Mouse (Mus musculus): ENCODE results near the gene Hoxb4.
A peak's percentile ranks its signal among the peaks of the same experiment; 100 is the strongest.

The Hoxb4 gene

GRCm38 (mm10) chr11:96284774-96285734 lies 33.0 kb upstream of the Hoxb4 start:
- no peak for DNase-seq (ENCODE audit: extremely low read depth, insufficient read length, low spot score)

GRCm38 (mm10) chr11:96285771-96286738 lies 32.0 kb upstream of the Hoxb4 start, which contains the start of gene Hoxb7:
Gene Hoxb7 (plus strand): TSS chr11:96286623.
- DNase-seq (ENCODE audit: extremely low read depth, insufficient read length, low spot score), result no peak

- no peak for DNase-seq (ENCODE audit: extremely low read depth, insufficient read length, low spot score)
Observed at GRCm38 (mm10) chr11:96286739-96287385, 31.2 kb upstream of the Hoxb4 start.

GRCm38 (mm10) chr11:96287411-96287810 lies 30.7 kb upstream of the Hoxb4 start:
- no peak for DNase-seq (ENCODE audit: extremely low read depth, insufficient read length, low spot score)

GRCm38 (mm10) chr11:96288455-96289221 lies 29.4 kb upstream of the Hoxb4 start:
- DNase-seq (ENCODE audit: extremely low read depth, insufficient read length, low spot score), result no peak

GRCm38 (mm10) chr11:96289293-96289692 lies 28.8 kb upstream of the Hoxb4 start:
- DNase-seq (ENCODE audit: extremely low read depth, insufficient read length, low spot score), result no peak

GRCm38 (mm10) chr11:96289837-96290236 lies 28.2 kb upstream of the Hoxb4 start:
- DNase-seq (ENCODE audit: extremely low read depth, insufficient read length, low spot score), result no peak

- DNase-seq (ENCODE audit: extremely low read depth, insufficient read length, low spot score), result no peak
Observed at GRCm38 (mm10) chr11:96290705-96291355, 27.2 kb upstream of the Hoxb4 start.

GRCm38 (mm10) chr11:96291681-96292564 lies 26.1 kb upstream of the Hoxb4 start, which contains the start of gene Hoxb6:
Gene Hoxb6 (plus strand): TSS chr11:96292476.
- peak; percentile 59 for DNase-seq (ENCODE audit: extremely low read depth, insufficient read length, low spot score)

GRCm38 (mm10) chr11:96292565-96293301 lies 25.3 kb upstream of the Hoxb4 start:
- peak; percentile 73 for DNase-seq (ENCODE audit: extremely low read depth, insufficient read length, low spot score)

GRCm38 (mm10) chr11:96293302-96293921 lies 24.7 kb upstream of the Hoxb4 start:
- DNase-seq (ENCODE audit: extremely low read depth, insufficient read length, low spot score), result no peak

GRCm38 (mm10) chr11:96294245-96295091 lies 23.6 kb upstream of the Hoxb4 start:
- DNase-seq (ENCODE audit: extremely low read depth, insufficient read length, low spot score), result peak; percentile 73

GRCm38 (mm10) chr11:96295092-96295835 lies 22.8 kb upstream of the Hoxb4 start:
- DNase-seq (ENCODE audit: extremely low read depth, insufficient read length, low spot score), result no peak

- no peak for DNase-seq (ENCODE audit: extremely low read depth, insufficient read length, low spot score)
Observed at GRCm38 (mm10) chr11:96296997-96297396, 21.1 kb upstream of the Hoxb4 start.

- no peak for DNase-seq (ENCODE audit: extremely low read depth, insufficient read length, low spot score)
Observed at GRCm38 (mm10) chr11:96297428-96297827, 20.6 kb upstream of the Hoxb4 start.

Data from 3134 (cell line).